In genomic region chr2:10582673-10583072, GRCm38 (mm10) we compare ENCODE assay signal across 19 mouse cellular contexts.
DNase-seq lines count a peak whose midpoint lies in the region.
"Had no signal": no experiment of that assay in that cellular context is flagged by ENCODE, and none has a peak within 500 bp of the region (broad histone marks: within the 10 kb centered on the region; RNA-seq: fewer than 3 reads in every experiment).

No protein-coding gene starts in this region.

- DNase-seq in frontal cortex, adult 2 months (ENCODE audit: extremely low spot score in 1 of 2, low spot score in 1 of 2), result peak; percentile 19 to 32
- no peak for DNase-seq in frontal cortex, postnatal 14 days (ENCODE audit: low spot score in 2 of 2)
- peak; percentile 16 to 43 for DNase-seq in left cerebral cortex, postnatal 14 days (ENCODE audit: low spot score in 2 of 2)
- DNase-seq in left cerebral cortex, adult 8-10 months (ENCODE audit: low spot score in 2 of 2), result no peak
- DNase-seq in right cerebral cortex, adult 2 months (ENCODE audit: low spot score in 2 of 2), result peak; percentile 14 to 17
- DNase-seq in right cerebral cortex, postnatal 4 days, result no peak
- DNase-seq in heart, postnatal 25 days (ENCODE audit: low spot score), result no peak
- DNase-seq: adrenal gland, postnatal 10 days; adrenal gland, postnatal 36 days; B cell, adult 2 months; cerebellum, adult 11 months; cerebellum, adult 2 months; cerebellum, adult 9-11 months; cerebellum, postnatal 25 days; forebrain, postnatal 0 days; gastrocnemius, postnatal 25 days; heart, adult 18-20 months; heart, postnatal 10 days; heart, postnatal 4 days had no signal

- intact Hi-C loops in left cerebral cortex, postnatal 14 days (cut with DNase I), result no loop called here
- intact Hi-C loops in heart, postnatal 25 days (cut with DNase I), result no loop called here

Comparison
In these comparisons a context has a peak if more than half of its experiments do, and no peak if none do; other contexts are left out.
1. DNase-seq: peak in frontal cortex, adult 2 months (2 of 2), left cerebral cortex, postnatal 14 days (2 of 2) and right cerebral cortex, adult 2 months (2 of 2); none in frontal cortex, postnatal 14 days (0 of 2), left cerebral cortex, adult 8-10 months (0 of 2), right cerebral cortex, postnatal 4 days (single experiment) and heart, postnatal 25 days (single experiment).